Mouse (Mus musculus) intestine, embryonic 14.5 days (tissue): ENCODE results near the gene Tmem262. TPM values are rescaled to one million over a fixed set of nuclear protein-coding genes. Genes with fewer than 3 reads are reported as not detected.
"Not testable (repeated sequence)": the region's sequence is repeated elsewhere in the genome, so short reads cannot be mapped to it uniquely, and the experiment has no call there.

Experiments used
- ATAC-seq: fragments of 200-750 bp; cut with Nextera tagmentation; replicated peaks from 2 replicates; pipeline ENCODE4 v1.8.0; 2017; ENCODE audit warnings: low read depth, moderate number of reproducible peaks, moderate TSS enrichment, moderate library complexity; ENCODE audit not compliant: low FRiP score, low TSS enrichment
- DNase-seq: peaks from one replicate; pipeline ENCODE4 v3.0.0-alpha.2; 2018; ENCODE audit warnings: low spot score
- H3K27ac ChIP-seq: fragments of 300-500 bp; sonication (generic); 2 replicates; pipeline ENCODE4 v1.5.1; 2014; ENCODE audit warnings: low read depth, mild to moderate bottlenecking, control low read depth
- H3K27me3 ChIP-seq: fragments of 300-500 bp; sonication (generic); replicated peaks from 2 replicates; pipeline ENCODE4 v1.6.1; 2014; ENCODE audit warnings: low read length, control low read depth; ENCODE audit not compliant: control insufficient read depth, insufficient read depth
- H3K36me3 ChIP-seq: fragments of 300-500 bp; sonication (generic); 2 replicates; pipeline ENCODE4 v1.6.1; 2014; ENCODE audit warnings: low read length, control low read depth; ENCODE audit not compliant: control insufficient read depth, insufficient read depth
- H3K4me1 ChIP-seq: fragments of 300-500 bp; sonication (generic); replicated peaks from 2 replicates; pipeline ENCODE4 v1.6.1; 2014; ENCODE audit warnings: low read length, control low read depth, mixed read lengths; ENCODE audit not compliant: control insufficient read depth, insufficient read depth
- H3K4me2 ChIP-seq: fragments of 300-500 bp; sonication (generic); 2 replicates; pipeline ENCODE4 v1.6.1; 2014; ENCODE audit warnings: low read length
- H3K4me3 ChIP-seq: fragments of 300-500 bp; sonication (generic); 2 replicates; pipeline ENCODE4 v1.5.1; 2014; ENCODE audit warnings: low read depth, low read length, control low read depth, mixed read lengths
- H3K9ac ChIP-seq: fragments of 300-500 bp; sonication (generic); 2 replicates; pipeline ENCODE4 v1.6.1; 2014; ENCODE audit warnings: mild to moderate bottlenecking, low read length
- H3K9me3 ChIP-seq: fragments of 300-500 bp; sonication (generic); 2 replicates; pipeline ENCODE4 v1.6.1; 2016; ENCODE audit warnings: low read length, control low read depth; ENCODE audit not compliant: control insufficient read depth
- WGBS: fragments of 180-500 bp; shearing (Covaris S2); extraction: QIAGEN DNeasy Blood & Tissue Kit; methylation state at CpG from one replicate; pipeline ENCODE4 v1.1.7; 2014; 5-methylcytosine and 5-hydroxymethylcytosine counted together
- polyA plus RNA-seq: library from polyadenylated mRNA; unstranded; fragments of >200 nt; fragmentation: Nextera tagmentation; extraction: Ambion mirVana; gene quantifications from 2 replicates; pipeline ENCODE4 v1.2.1, GENCODE M21; 2014

Tmem262 gene
- not detected in 2 replicates for polyA plus RNA-seq

DNA sequence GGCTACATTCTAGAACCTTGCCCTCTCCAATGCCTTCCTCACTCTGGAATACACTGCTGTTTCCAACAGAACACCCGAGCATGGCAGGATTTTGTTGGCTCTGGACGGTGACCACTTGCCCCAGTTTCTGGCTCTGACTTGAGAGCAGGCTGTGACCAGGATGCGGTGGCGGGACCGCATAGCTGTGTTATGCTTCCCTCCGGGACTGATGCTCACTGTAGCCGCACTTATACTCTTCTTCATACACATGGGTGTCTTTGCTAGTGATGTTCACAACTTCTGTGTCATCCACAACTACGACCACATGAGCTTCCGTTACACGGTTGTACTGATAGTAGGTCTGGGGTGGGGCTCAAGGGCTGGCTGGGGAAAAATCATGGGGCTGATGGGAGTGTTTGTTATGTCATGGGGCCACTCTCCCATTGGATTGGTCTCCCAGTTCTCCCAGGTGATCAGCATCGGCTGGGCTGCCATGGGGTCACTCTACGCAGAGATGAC lies at the start of gene Tmem262:
TSS of gene Tmem262 (plus strand) at position 51 of the 498 bp plus-strand sequence.
- H3K27ac ChIP-seq: no peak within 1 kb of the TSS
- no peak within 1 kb of the TSS for H3K4me2 ChIP-seq
- peaks cover 41% of the 10 kb centered on the region for H3K36me3 ChIP-seq
- 93% methylated on average over 12 of the region's 12 CpGs for WGBS
- H3K4me3 ChIP-seq: no peak within 1 kb of the TSS
- DNase-seq (no peak), ATAC-seq (no peak)
- peaks cover 20% of the 10 kb centered on the region for H3K4me1 ChIP-seq
- no peak within 1 kb of the TSS for H3K9ac ChIP-seq
- H3K27me3 ChIP-seq: no peaks in the 10 kb centered on the region
- H3K9me3 ChIP-seq: no peaks in the 10 kb centered on the region

DNA sequence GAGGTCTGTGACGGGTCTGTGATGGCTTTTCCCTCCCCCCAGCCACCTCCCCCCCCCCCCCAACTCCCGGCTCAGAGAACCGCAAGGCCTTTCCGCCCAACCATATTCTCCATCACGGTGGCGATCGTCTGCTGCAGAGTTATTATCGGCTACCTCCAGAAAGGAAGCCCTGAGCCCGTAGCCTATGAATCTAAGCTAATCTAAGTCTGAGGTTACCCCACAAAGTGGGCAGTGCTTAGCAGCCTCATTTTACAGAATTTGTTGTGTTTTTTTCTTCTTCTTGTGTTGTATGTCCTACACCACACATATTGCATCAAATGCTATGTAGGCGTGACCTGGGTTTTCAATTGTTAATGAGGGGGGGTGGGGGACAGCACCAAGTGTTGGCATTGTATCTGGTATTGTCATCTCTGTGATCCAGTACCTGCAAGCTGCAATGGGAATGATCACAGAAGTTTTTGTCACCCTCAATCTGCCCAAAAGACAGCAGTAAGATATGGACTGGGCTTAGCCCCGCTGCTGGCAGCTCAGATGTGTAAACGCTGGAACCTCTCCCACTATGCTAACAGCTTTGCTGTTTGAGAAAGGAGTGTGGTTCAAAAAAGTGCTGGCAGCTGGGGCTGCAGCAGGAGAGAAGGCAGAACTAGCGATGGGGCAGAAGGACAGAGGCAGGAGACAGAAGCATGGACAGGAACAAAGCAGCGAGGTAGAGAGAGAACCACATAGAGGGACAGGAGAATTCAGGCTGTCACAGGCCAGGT lies 49.1 kb upstream of the Tmem262 start:
- no peaks in the 10 kb centered on the region for H3K27me3 ChIP-seq
- no peaks in the 10 kb centered on the region for H3K36me3 ChIP-seq
- DNase-seq (no peak), ATAC-seq (no peak)
- no peak overlapping the region for H3K27ac ChIP-seq
- no peak overlapping the region for H3K4me2 ChIP-seq
- no peaks in the 10 kb centered on the region for H3K4me1 ChIP-seq
- H3K4me3 ChIP-seq: no peak overlapping the region
- WGBS: 70% methylated on average over 14 of the region's 14 CpGs
- H3K9ac ChIP-seq: no peak overlapping the region
- no peaks in the 10 kb centered on the region for H3K9me3 ChIP-seq

DNA sequence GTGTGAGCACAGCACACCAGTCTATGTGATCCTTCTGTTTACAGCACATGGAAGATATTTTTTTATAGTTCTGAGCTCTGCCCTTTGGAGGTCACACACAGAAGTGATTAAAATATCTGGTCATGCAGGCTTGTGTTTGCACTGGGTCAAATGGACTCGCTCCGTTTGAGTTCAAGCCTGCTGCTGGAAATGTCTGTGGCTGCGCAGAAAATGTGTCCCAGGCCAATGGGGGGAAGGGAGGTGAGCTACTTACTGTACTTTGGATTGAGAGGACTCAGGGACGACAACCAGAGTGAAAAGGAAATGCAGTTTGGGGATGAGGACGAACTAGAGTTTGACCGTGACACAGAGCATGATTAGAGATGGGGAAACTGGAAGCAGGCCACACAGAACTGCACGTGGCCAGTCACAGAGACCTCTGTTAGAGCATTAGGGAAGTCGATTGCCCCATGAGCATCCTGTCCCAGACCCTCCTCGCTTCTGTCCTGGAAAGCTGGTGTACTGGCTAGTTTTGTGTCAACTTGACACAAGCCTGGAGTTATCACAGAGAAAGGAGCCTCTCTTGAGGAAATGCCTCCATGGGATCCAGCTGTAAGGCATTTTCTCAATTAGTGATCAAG lies 43.8 kb upstream of the Tmem262 start:
- Histone ChIP-seq H3K36me3 (no peaks in the 10 kb centered on the region), H3K27ac (no peak overlapping the region), H3K4me1 (no peaks in the 10 kb centered on the region), H3K4me3 (no peak overlapping the region), H3K9me3 (no peaks in the 10 kb centered on the region), H3K27me3 (no peaks in the 10 kb centered on the region), H3K4me2 (no peak overlapping the region), H3K9ac (no peak overlapping the region)
- no peak for ATAC-seq
- no peak for DNase-seq
- WGBS: 76% methylated on average over 9 of the region's 9 CpGs

DNA sequence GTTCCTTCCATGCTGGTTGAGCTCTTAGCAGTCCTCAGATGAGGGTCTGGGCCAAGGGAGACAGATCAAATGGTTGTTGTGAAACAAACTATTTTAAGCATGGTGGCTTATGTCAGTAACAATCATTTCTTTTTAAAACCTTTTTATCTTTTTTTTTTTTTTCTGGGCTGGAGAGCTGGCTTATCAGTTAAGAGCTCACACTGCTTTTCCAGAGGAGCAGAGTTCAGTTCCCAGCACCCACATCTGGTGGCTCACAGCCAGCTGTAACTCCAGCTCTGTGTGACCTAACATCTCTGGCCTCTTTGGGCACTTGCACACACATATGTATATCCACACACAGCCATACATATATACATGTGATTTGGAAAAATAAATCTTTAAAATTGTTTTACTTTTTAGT lies 42.1 kb upstream of the Tmem262 start:
- ATAC-seq: no peak

DNA sequence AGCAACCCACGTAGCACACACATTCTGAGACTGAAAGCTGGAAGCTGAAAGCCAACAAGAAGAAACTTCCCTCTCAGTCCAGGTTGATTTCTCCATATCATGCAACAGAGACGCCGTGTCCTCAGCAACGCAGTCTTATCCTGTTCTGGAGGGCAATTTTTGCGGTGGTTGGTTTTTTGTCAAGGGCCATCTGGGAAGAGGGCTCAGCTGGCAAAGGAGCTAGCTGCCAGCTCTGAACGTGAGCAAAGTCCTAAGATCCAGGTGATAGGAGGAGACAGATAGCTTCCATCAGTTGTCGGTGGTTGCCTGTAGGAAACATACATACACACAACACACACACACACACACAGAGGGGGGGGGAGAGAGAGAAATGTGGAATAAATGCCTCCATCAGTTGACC lies 41.5 kb upstream of the Tmem262 start:
- WGBS: 81% methylated on average over 7 of the region's 7 CpGs

More for the DNA sequence above, 42.1 kb upstream of the Tmem262 start:
- Histone ChIP-seq H3K36me3 (no peaks in the 10 kb centered on the region), H3K9me3 (no peaks in the 10 kb centered on the region), H3K4me1 (no peaks in the 10 kb centered on the region), H3K4me3 (no peak overlapping the region), H3K4me2 (no peak overlapping the region), H3K9ac (no peak overlapping the region), H3K27ac (no peak overlapping the region), H3K27me3 (no peaks in the 10 kb centered on the region)
- no peak for DNase-seq

DNA sequence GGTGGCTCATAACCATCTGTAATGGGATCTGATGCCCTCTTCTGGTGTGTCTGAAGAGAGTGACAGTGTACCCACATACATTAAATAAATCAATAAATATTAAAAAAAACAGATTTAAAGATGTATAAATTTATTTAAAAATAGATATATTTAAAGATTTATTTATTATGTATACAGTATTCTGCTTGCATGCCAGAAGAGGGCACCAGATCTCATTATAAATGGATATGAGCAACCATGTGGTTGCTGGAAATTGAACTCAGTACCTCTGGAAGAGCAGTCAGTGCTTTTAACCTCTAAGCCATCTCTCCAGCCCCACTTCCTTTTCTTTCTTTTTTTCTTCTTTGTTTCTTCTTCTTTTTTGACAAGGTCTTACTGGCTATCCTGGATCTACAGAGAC lies 39.8 kb upstream of the Tmem262 start:
- H3K27ac ChIP-seq: no peak overlapping the region
- H3K4me1 ChIP-seq: peaks cover under 1% of the 10 kb centered on the region
- ATAC-seq (no peak), DNase-seq (no peak)
- H3K27me3 ChIP-seq: no peaks in the 10 kb centered on the region
- no peaks in the 10 kb centered on the region for H3K36me3 ChIP-seq
- H3K9me3 ChIP-seq: no peaks in the 10 kb centered on the region
- H3K4me2 ChIP-seq: no peak overlapping the region
- no peak overlapping the region for H3K9ac ChIP-seq
- H3K4me3 ChIP-seq: no peak overlapping the region

More for the DNA sequence above, 41.5 kb upstream of the Tmem262 start:
- H3K4me1 ChIP-seq: no peaks in the 10 kb centered on the region
- no peak for ATAC-seq
- DNase-seq: no peak
- no peaks in the 10 kb centered on the region for H3K9me3 ChIP-seq
- no peak overlapping the region for H3K9ac ChIP-seq
- H3K27me3 ChIP-seq: no peaks in the 10 kb centered on the region
- no peak overlapping the region for H3K27ac ChIP-seq
- H3K4me3 ChIP-seq: no peak overlapping the region
- no peak overlapping the region for H3K4me2 ChIP-seq
- H3K36me3 ChIP-seq: no peaks in the 10 kb centered on the region

DNA sequence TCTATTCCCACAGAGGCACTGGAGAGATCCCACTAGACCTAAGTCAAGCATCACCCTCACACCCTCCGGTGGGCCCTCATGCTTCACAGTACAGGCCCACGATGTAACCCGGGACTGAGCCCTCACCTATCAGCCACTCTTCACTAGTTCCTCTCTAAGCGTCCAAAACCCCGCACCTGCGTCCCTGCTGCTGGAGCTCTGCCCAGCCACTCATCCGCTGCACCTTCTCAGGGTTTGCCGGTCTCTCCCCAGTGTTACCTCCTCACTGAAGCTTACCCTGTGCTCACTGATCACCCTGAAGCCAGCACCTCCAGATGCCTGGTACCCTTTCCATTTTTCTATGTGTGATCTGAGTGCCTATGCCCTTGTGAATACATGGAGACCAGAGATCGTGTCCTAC lies 37.5 kb upstream of the Tmem262 start:
- Histone ChIP-seq H3K4me1 (peaks cover 7% of the 10 kb centered on the region), H3K9me3 (no peaks in the 10 kb centered on the region), H3K36me3 (no peaks in the 10 kb centered on the region), H3K4me3 (no peak overlapping the region), H3K9ac (no peak overlapping the region), H3K27ac (no peak overlapping the region), H3K27me3 (no peaks in the 10 kb centered on the region), H3K4me2 (no peak overlapping the region)
- no peak for DNase-seq
- 85% methylated on average over 9 of the region's 9 CpGs for WGBS
- no peak for ATAC-seq

DNA sequence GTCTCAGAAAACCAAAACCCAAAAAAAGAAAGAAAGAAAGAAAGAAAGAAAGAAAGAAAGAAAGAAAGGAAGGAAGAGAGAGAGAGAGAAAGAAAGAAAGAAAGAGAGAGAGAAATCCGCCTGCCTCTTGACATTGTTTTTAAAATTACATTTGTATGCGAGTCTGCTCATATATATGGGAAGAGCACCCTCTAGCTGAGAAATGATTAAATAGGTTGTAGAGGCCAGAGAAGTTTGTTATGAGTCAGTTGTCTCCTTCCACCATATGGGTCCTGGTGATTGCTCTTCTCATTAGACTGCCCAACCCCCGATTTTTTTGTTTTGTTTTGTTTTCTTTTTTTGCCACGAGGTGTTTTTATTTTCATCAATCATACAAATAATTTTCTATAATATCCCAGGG lies 35.7 kb upstream of the Tmem262 start:
- not testable (repeated sequence) for DNase-seq, H3K9me3 ChIP-seq, H3K36me3 ChIP-seq, ATAC-seq, H3K27ac ChIP-seq, H3K4me3 ChIP-seq, H3K4me2 ChIP-seq, H3K27me3 ChIP-seq, H3K9ac ChIP-seq
- 53% methylated on average over 4 of the region's 4 CpGs for WGBS
- peaks cover 15% of the 10 kb centered on the region for H3K4me1 ChIP-seq
